ENCODE assay signal across 9 mouse cellular contexts in the genomic region with DNA sequence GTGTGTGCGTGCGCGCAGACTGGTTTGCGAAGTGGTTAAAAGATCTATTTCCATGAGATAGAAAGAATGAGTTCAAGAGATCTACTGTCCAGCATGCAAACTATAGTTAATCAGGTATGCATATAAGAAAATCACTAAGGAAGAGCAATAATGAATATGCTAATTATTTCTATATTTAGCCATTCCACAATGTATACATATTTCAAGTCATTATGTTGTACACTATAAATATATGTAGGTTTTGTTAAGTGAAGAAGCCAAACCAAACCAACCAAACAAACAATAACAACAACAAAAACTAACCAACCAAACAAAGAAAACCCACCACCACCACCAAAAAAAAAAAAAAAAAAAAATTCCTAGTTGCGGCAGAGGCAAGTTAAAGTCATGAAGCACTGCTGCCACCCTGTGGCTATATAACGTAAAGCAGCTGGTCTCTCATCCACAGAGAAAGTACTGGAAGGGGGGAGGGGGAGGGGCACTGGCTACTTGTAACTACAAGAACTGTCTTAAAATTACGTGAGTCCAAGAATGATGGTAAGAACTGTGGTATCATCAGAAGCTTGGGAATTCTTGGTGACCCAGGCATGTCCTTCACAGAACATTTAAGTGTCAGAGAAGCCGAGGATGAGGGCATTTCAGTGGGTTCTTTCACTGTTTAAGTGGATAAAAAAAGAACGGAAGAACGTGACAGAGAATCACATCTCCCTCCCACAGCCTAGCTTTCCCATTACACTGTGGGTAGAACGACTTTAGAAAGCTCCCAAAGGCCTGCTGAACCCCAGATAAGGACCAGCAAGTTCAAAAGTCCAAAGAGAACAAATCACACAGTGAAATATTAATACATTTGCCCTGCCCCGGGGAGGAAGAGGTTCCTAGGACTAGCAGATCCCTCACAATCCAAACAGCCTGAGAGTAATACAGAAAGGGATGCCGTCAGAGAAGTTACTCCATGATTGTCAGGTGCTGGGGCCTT. TPM values are rescaled to one million over a fixed set of nuclear protein-coding genes. Genes with fewer than 3 reads are reported as not detected.
DNase-seq lines count a peak whose midpoint lies in the region; ATAC-seq and TF ChIP-seq lines count a peak whose summit lies in the region.
"Had no signal": no experiment of that assay in that cellular context is flagged by ENCODE, and none has a peak within 500 bp of the region (broad histone marks: within the 10 kb centered on the region; RNA-seq: fewer than 3 reads in every experiment).

No protein-coding gene starts in this region.

- H3K27ac ChIP-seq in embryonic facial prominence, embryonic 11.5 days (replicated peaks; ENCODE audit: low read depth, low read length): no peak overlapping the region
- H3K27ac ChIP-seq in heart, embryonic 10.5 days: 0 out of 2 replicates have a peak overlapping the region, but pooled peaks have one; percentile 42
- H3K27ac ChIP-seq in liver, embryonic 16.5 days (ENCODE audit: low read length): no peak overlapping the region
- no peak overlapping the region for H3K27ac ChIP-seq in neural tube, embryonic 13.5 days (replicated peaks)
- no peak overlapping the region for H3K27ac ChIP-seq in testis, adult 2 months (ENCODE audit: control insufficient read depth, insufficient read depth, low read depth, low read length)

- peak; percentile 20; the same call in 1 of the 2 replicates for TF ChIP-seq CTCF in testis, adult 2 months (IDR thresholded peaks at IDR 0.05; ENCODE audit: control insufficient read depth, insufficient read depth, insufficient replicate concordance, low read depth, low read length)

- TF ChIP-seq POLR2A in testis, adult 2 months (IDR thresholded peaks at IDR 0.05; ENCODE audit: control insufficient read depth, low read depth, low read length): no peak

- ATAC-seq in CD4-positive, CD25-positive, alpha-beta regulatory T cell, adult 4 months: peak; percentile 90
- no peak for ATAC-seq in embryonic facial prominence, embryonic 11.5 days (replicated peaks; ENCODE audit: insufficient number of reproducible peaks, low FRiP score, low TSS enrichment, low read depth)
- ATAC-seq in liver, embryonic 16.5 days (ENCODE audit: low read depth): 0 out of 2 replicates have a peak, but pooled peaks have one; percentile 30
- ATAC-seq in neural tube, embryonic 13.5 days (ENCODE audit: low read depth): peak; percentile 70; the same call in 1 of the 2 replicates

- WGBS in embryonic facial prominence, embryonic 11.5 days: 57% methylated on average over 13 of the region's 13 CpGs
- 56% methylated on average over 13 of the region's 13 CpGs for WGBS in heart, embryonic 10.5 days
- 46% methylated on average over 13 of the region's 13 CpGs for WGBS in liver, embryonic 16.5 days (ENCODE audit: insufficient replicate concordance)
- WGBS in neural tube, embryonic 13.5 days: 59% methylated on average over 13 of the region's 13 CpGs

- peak; percentile 71 for DNase-seq in adrenal gland, postnatal 25 days
- DNase-seq in embryonic facial prominence, embryonic 11.5 days (ENCODE audit: low spot score): peak; percentile 89
- no peak for DNase-seq in heart, embryonic 10.5 days (ENCODE audit: low spot score)
- DNase-seq in kidney, postnatal 14 days: peak; percentile 91

- no peaks in the 10 kb centered on the region for H3K36me3 ChIP-seq in embryonic facial prominence, embryonic 11.5 days (replicated peaks; ENCODE audit: control insufficient read depth, insufficient read depth, low read depth, low read length)
- no peaks in the 10 kb centered on the region for H3K36me3 ChIP-seq in heart, embryonic 10.5 days
- no peaks in the 10 kb centered on the region for H3K36me3 ChIP-seq in liver, embryonic 16.5 days (ENCODE audit: control insufficient read depth, insufficient read depth)
- H3K36me3 ChIP-seq in neural tube, embryonic 13.5 days: no peaks in the 10 kb centered on the region
- H3K36me3 ChIP-seq in testis, adult 2 months (ENCODE audit: control insufficient read depth, insufficient read depth, low read length): no peaks in the 10 kb centered on the region

- no peak overlapping the region for H3K4me3 ChIP-seq in embryonic facial prominence, embryonic 11.5 days (ENCODE audit: low read depth, low read length)
- H3K4me3 ChIP-seq in heart, embryonic 10.5 days: no peak overlapping the region
- H3K4me3 ChIP-seq in liver, embryonic 16.5 days (ENCODE audit: low read depth, low read length): no peak overlapping the region
- H3K4me3 ChIP-seq in neural tube, embryonic 13.5 days: no peak overlapping the region
- H3K4me3 ChIP-seq in testis, adult 2 months (ENCODE audit: control insufficient read depth, low read depth, low read length): no peak overlapping the region

- no peak overlapping the region for H3K4me2 ChIP-seq in embryonic facial prominence, embryonic 11.5 days (ENCODE audit: low read depth, low read length)
- peak overlapping the region; percentile 7; the same call in 1 of the 2 replicates for H3K4me2 ChIP-seq in liver, embryonic 16.5 days (ENCODE audit: low read depth, low read length)
- H3K4me2 ChIP-seq in neural tube, embryonic 13.5 days: no peak overlapping the region

- no peaks in the 10 kb centered on the region for H3K27me3 ChIP-seq in embryonic facial prominence, embryonic 11.5 days (ENCODE audit: control insufficient read depth, insufficient read depth, low read length)
- H3K27me3 ChIP-seq in heart, embryonic 10.5 days (ENCODE audit: insufficient read depth, poor library complexity, severe bottlenecking): no peaks in the 10 kb centered on the region
- H3K27me3 ChIP-seq in liver, embryonic 16.5 days (ENCODE audit: control insufficient read depth, insufficient read depth, low read depth, low read length): no peaks in the 10 kb centered on the region
- no peaks in the 10 kb centered on the region for H3K27me3 ChIP-seq in neural tube, embryonic 13.5 days
- H3K27me3 ChIP-seq in testis, adult 2 months (ENCODE audit: control insufficient read depth, insufficient read depth, low read length): no peaks in the 10 kb centered on the region

- H3K9me3 ChIP-seq in embryonic facial prominence, embryonic 11.5 days (replicated peaks; ENCODE audit: control insufficient read depth, low read length): no peaks in the 10 kb centered on the region
- H3K9me3 ChIP-seq in heart, embryonic 10.5 days: no peaks in the 10 kb centered on the region
- no peaks in the 10 kb centered on the region for H3K9me3 ChIP-seq in liver, embryonic 16.5 days (replicated peaks; ENCODE audit: control insufficient read depth, low read length)
- H3K9me3 ChIP-seq in neural tube, embryonic 13.5 days: no peaks in the 10 kb centered on the region

- H3K4me1 ChIP-seq in embryonic facial prominence, embryonic 11.5 days (ENCODE audit: control insufficient read depth, insufficient read depth, low read length): no peaks in the 10 kb centered on the region
- 0 out of 2 replicates have a peak, but pooled peaks cover 4% of the 10 kb centered on the region for H3K4me1 ChIP-seq in heart, embryonic 10.5 days
- H3K4me1 ChIP-seq in liver, embryonic 16.5 days (ENCODE audit: control insufficient read depth, low read depth, low read length): peaks cover 5% of the 10 kb centered on the region
- H3K4me1 ChIP-seq in neural tube, embryonic 13.5 days (replicated peaks): no peaks in the 10 kb centered on the region
- peaks cover 2% of the 10 kb centered on the region; the same call in 1 of the 2 replicates for H3K4me1 ChIP-seq in testis, adult 2 months (ENCODE audit: control insufficient read depth, insufficient read depth, low read length)

- H3K9ac ChIP-seq in embryonic facial prominence, embryonic 11.5 days (replicated peaks; ENCODE audit: low read length): no peak overlapping the region
- H3K9ac ChIP-seq in liver, embryonic 16.5 days (ENCODE audit: low read depth, low read length): no peak overlapping the region
- no peak overlapping the region for H3K9ac ChIP-seq in neural tube, embryonic 13.5 days

RNA-seq across cellular contexts. Expression of a gene that starts 19.8 kb away (rescaled TPM):
- polyA plus RNA-seq in CD4-positive, CD25-positive, alpha-beta regulatory T cell, adult 4 months (2017; shearing (Covaris generic)): 10 to 100 TPM; 12.4 to 13.4 TPM
- 58.3 and 81.5 TPM in 2 replicates for total RNA-seq in adrenal gland, postnatal 25 days (2021)
- 33.1 and 42.1 TPM in 2 replicates for polyA plus RNA-seq in embryonic facial prominence, embryonic 11.5 days (2014; fragmentation: Nextera tagmentation; extraction: Ambion mirVana)
- polyA plus RNA-seq in heart, embryonic 10.5 days (2016; fragmentation: Nextera tagmentation; extraction: Ambion mirVana): 76.8 and 81.5 TPM in 2 replicates
- 92.7 and 96.5 TPM in 2 replicates for polyA plus RNA-seq in liver, embryonic 16.5 days (2015; fragmentation: Nextera tagmentation; extraction: Ambion mirVana)
- polyA plus RNA-seq in neural tube, embryonic 13.5 days (2015; fragmentation: Nextera tagmentation; extraction: Ambion mirVana): 69.1 and 73.4 TPM in 2 replicates
- polyA plus RNA-seq in testis, adult 2 months (2012; rRNA removed): 41.1 and 45.1 TPM in 2 replicates

RNA-seq across cellular contexts. Expression of a gene that starts 35.6 kb away (rescaled TPM):
- not detected for polyA plus RNA-seq in CD4-positive, CD25-positive, alpha-beta regulatory T cell, adult 4 months (2017; shearing (Covaris generic))
- 0.94 TPM in 1 of 2 replicates, not detected in the other for total RNA-seq in adrenal gland, postnatal 25 days (2021)
- polyA plus RNA-seq in embryonic facial prominence, embryonic 11.5 days (2014; fragmentation: Nextera tagmentation; extraction: Ambion mirVana): not detected in 2 replicates
- 0.44 and 0.65 TPM in 2 replicates for polyA plus RNA-seq in heart, embryonic 10.5 days (2016; fragmentation: Nextera tagmentation; extraction: Ambion mirVana)
- polyA plus RNA-seq in liver, embryonic 16.5 days (2015; fragmentation: Nextera tagmentation; extraction: Ambion mirVana): not detected in 2 replicates
- 0.39 TPM in 1 of 2 replicates, not detected in the other for polyA plus RNA-seq in neural tube, embryonic 13.5 days (2015; fragmentation: Nextera tagmentation; extraction: Ambion mirVana)
- polyA plus RNA-seq in testis, adult 2 months (2012; rRNA removed): 34.6 and 36.9 TPM in 2 replicates

RNA-seq across cellular contexts. Expression of a gene that starts 39.3 kb away (rescaled TPM):
- not detected for polyA plus RNA-seq in CD4-positive, CD25-positive, alpha-beta regulatory T cell, adult 4 months (2017; shearing (Covaris generic))
- not detected in 2 replicates for total RNA-seq in adrenal gland, postnatal 25 days (2021)
- not detected in 2 replicates for polyA plus RNA-seq in embryonic facial prominence, embryonic 11.5 days (2014; fragmentation: Nextera tagmentation; extraction: Ambion mirVana)
- polyA plus RNA-seq in heart, embryonic 10.5 days (2016; fragmentation: Nextera tagmentation; extraction: Ambion mirVana): not detected in 2 replicates
- not detected in 2 replicates for polyA plus RNA-seq in liver, embryonic 16.5 days (2015; fragmentation: Nextera tagmentation; extraction: Ambion mirVana)
- not detected in 2 replicates for polyA plus RNA-seq in neural tube, embryonic 13.5 days (2015; fragmentation: Nextera tagmentation; extraction: Ambion mirVana)
- 22.1 and 24.6 TPM in 2 replicates for polyA plus RNA-seq in testis, adult 2 months (2012; rRNA removed)
- polyA plus RNA-seq: gonadal fat pad, adult 2 months had no signal

Comparison
In these comparisons a context has a peak if more than half of its experiments do, and no peak if none do; other contexts are left out.
1. RNA of a gene that starts 35.6 kb away (polyA plus RNA-seq): 34.6 to 36.9 TPM in testis, adult 2 months; 0.44 to 0.65 TPM in heart, embryonic 10.5 days, 0.39 TPM in neural tube, embryonic 13.5 days, not detected in embryonic facial prominence, embryonic 11.5 days, not detected in CD4-positive, CD25-positive, alpha-beta regulatory T cell, adult 4 months and not detected in liver, embryonic 16.5 days; every median in the first group is over 10 times any median in the second.
2. RNA of a gene that starts 39.3 kb away (polyA plus RNA-seq): 22.1 to 24.6 TPM in testis, adult 2 months; not detected in CD4-positive, CD25-positive, alpha-beta regulatory T cell, adult 4 months, not detected in heart, embryonic 10.5 days, not detected in embryonic facial prominence, embryonic 11.5 days, not detected in liver, embryonic 16.5 days and not detected in neural tube, embryonic 13.5 days; every median in the first group is over 10 times any median in the second.